Mouse (Mus musculus) liver, embryonic 11.5 days (tissue): Measurements from ENCODE around the gene Nkiras2. TPM values are rescaled to one million over a fixed set of nuclear protein-coding genes. Genes with fewer than 3 reads are reported as not detected.
"Not testable (repeated sequence)": the region's sequence is repeated elsewhere in the genome, so short reads cannot be mapped to it uniquely, and the experiment has no call there.

Source experiments
- ATAC-seq: fragments of 200-750 bp; cut with Nextera tagmentation; replicated peaks from 2 replicates; pipeline ENCODE4 v1.8.0; 2017; ENCODE audit warnings: moderate number of reproducible peaks, mild to moderate bottlenecking, moderate TSS enrichment, moderate library complexity; ENCODE audit not compliant: low FRiP score
- DNase-seq: peaks from one replicate; pipeline ENCODE4 v3.0.0-alpha.2; 2017; ENCODE audit warnings: low spot score
- H3K27ac ChIP-seq: fragments of 300-500 bp; sonication (generic); 2 replicates; pipeline ENCODE4 v1.5.1; 2014; ENCODE audit warnings: mild to moderate bottlenecking, low read depth, low read length, control low read depth
- H3K27me3 ChIP-seq: fragments of 300-500 bp; sonication (generic); replicated peaks from 2 replicates; pipeline ENCODE4 v1.6.1; 2014; ENCODE audit warnings: low read length, mixed read lengths; ENCODE audit not compliant: control insufficient read depth, insufficient read depth
- H3K36me3 ChIP-seq: fragments of 300-500 bp; sonication (generic); 2 replicates; pipeline ENCODE4 v1.6.1; 2014; ENCODE audit warnings: mild to moderate bottlenecking, low read length, moderate library complexity, mixed read lengths; ENCODE audit not compliant: control insufficient read depth, insufficient read depth
- H3K4me1 ChIP-seq: fragments of 300-500 bp; sonication (generic); replicated peaks from 2 replicates; pipeline ENCODE4 v1.6.1; 2014; ENCODE audit warnings: low read length, mixed read lengths; ENCODE audit not compliant: control insufficient read depth, insufficient read depth
- H3K4me2 ChIP-seq: fragments of 300-500 bp; sonication (generic); 2 replicates; pipeline ENCODE4 v1.6.1; 2014; ENCODE audit warnings: mild to moderate bottlenecking, control low read depth, moderate library complexity
- H3K4me3 ChIP-seq: fragments of 300-500 bp; sonication (generic); 2 replicates; pipeline ENCODE4 v1.5.1; 2014; ENCODE audit warnings: low read depth, low read length, control low read depth
- H3K9ac ChIP-seq: fragments of 300-500 bp; sonication (generic); 2 replicates; pipeline ENCODE4 v1.6.1; 2014; ENCODE audit warnings: low read depth, low read length, control low read depth
- H3K9me3 ChIP-seq: fragments of 300-500 bp; sonication (generic); 2 replicates; pipeline ENCODE4 v1.6.1; 2016; ENCODE audit warnings: low read length, inconsistent platforms, mixed read lengths; ENCODE audit not compliant: control insufficient read depth
- WGBS: fragments of 180-500 bp; shearing (Covaris S2); extraction: QIAGEN DNeasy Blood & Tissue Kit; methylation state at CpG from one replicate; pipeline ENCODE4 v1.1.7; 2014; 5-methylcytosine and 5-hydroxymethylcytosine counted together
- polyA plus RNA-seq: library from polyadenylated mRNA; unstranded; fragments of >200 nt; fragmentation: Nextera tagmentation; extraction: Ambion mirVana; gene quantifications from 2 replicates; pipeline ENCODE4 v1.2.1, GENCODE M21; 2014

The Nkiras2 gene
- polyA plus RNA-seq, 1 experiment from 2014 or later, result 35.4 TPM

GRCm38 (mm10) chr11:100577852-100578599 is 41.0 kb upstream of the Nkiras2 start:
- 80% methylated on average over 8 of the region's 8 CpGs for WGBS
- ATAC-seq, result no peak
- no peaks in the 10 kb centered on the region for H3K27me3 ChIP-seq

GRCm38 (mm10) chr11:100579116-100579799 is 39.8 kb upstream of the Nkiras2 start:
- WGBS, result 90% methylated on average over 9 of the region's 9 CpGs
- ATAC-seq (no peak), DNase-seq (no peak)

More at GRCm38 (mm10) chr11:100577852-100578599, 41.0 kb upstream of the Nkiras2 start:
- Histone ChIP-seq H3K4me1 (peaks cover 8% of the 10 kb centered on the region), H3K9me3 (no peaks in the 10 kb centered on the region), H3K4me2 (no peak overlapping the region), H3K36me3 (peaks cover 23% of the 10 kb centered on the region), H3K9ac (no peak overlapping the region), H3K4me3 (no peak overlapping the region), H3K27ac (no peak overlapping the region)
- DNase-seq, result no peak

DNA sequence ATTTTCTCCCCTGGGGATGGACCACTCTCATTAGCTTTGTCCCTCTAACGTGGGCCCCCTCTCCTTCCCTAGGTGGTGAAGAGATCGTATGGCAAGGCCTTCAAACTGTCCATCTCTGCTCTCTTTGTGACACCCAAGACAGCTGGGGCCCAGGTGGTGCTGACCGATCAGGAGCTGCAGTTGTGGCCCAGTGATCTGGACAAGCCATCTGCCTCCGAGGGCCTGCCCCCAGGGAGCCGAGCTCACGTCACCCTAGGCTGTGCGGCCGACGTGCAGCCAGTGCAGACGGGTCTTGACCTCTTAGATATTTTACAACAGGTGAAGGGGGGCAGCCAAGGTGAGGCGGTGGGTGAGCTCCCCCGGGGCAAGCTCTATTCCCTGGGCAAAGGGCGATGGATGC is 38.8 kb upstream of the Nkiras2 start:
- no peaks in the 10 kb centered on the region for H3K9me3 ChIP-seq
- H3K4me3 ChIP-seq, result no peak overlapping the region
- H3K4me1 ChIP-seq, result peaks cover 4% of the 10 kb centered on the region
- no peak overlapping the region for H3K9ac ChIP-seq
- ATAC-seq (no peak), DNase-seq (no peak)
- H3K36me3 ChIP-seq, result peaks cover 37% of the 10 kb centered on the region
- H3K4me2 ChIP-seq, result no peak overlapping the region
- H3K27me3 ChIP-seq, result no peaks in the 10 kb centered on the region
- WGBS, result 87% methylated on average over 13 of the region's 13 CpGs
- H3K27ac ChIP-seq, result no peak overlapping the region

More at GRCm38 (mm10) chr11:100579116-100579799, 39.8 kb upstream of the Nkiras2 start:
- H3K4me1 ChIP-seq, result peaks cover 8% of the 10 kb centered on the region
- H3K9me3 ChIP-seq, result no peaks in the 10 kb centered on the region
- H3K27ac ChIP-seq, result no peak overlapping the region
- H3K27me3 ChIP-seq, result no peaks in the 10 kb centered on the region
- H3K4me2 ChIP-seq, result no peak overlapping the region
- H3K9ac ChIP-seq, result no peak overlapping the region
- H3K4me3 ChIP-seq, result no peak overlapping the region
- peaks cover 33% of the 10 kb centered on the region for H3K36me3 ChIP-seq

GRCm38 (mm10) chr11:100581756-100582155 is 37.3 kb upstream of the Nkiras2 start:
- H3K4me2 ChIP-seq, result no peak overlapping the region
- no peak overlapping the region for H3K4me3 ChIP-seq
- no peaks in the 10 kb centered on the region for H3K27me3 ChIP-seq
- ATAC-seq, result no peak
- H3K27ac ChIP-seq, result no peak overlapping the region
- WGBS, result 89% methylated on average over 4 of the region's 4 CpGs
- no peaks in the 10 kb centered on the region for H3K4me1 ChIP-seq
- peaks cover 46% of the 10 kb centered on the region for H3K36me3 ChIP-seq
- no peaks in the 10 kb centered on the region for H3K9me3 ChIP-seq
- H3K9ac ChIP-seq, result no peak overlapping the region
- DNase-seq, result no peak

DNA sequence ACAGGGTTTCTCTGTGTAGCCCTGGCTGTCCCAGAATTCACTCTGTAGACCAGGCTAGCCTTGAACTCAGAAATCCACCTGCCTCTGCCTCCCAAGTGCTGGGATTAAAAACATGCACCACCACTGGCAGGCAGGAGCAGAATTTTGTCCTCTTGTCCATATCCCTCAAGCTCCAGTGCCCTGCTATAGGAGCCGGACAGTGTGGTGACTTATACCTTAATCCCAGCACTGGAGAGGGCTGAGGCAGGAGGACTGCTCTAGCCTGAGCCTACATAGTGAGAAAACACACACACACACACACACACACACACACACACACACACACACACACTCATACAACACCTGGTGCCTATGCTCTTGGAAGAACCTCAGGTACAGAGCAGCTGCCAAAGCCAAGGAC is 36.6 kb upstream of the Nkiras2 start:
- H3K4me1 ChIP-seq, DNase-seq, ATAC-seq, H3K27me3 ChIP-seq, H3K27ac ChIP-seq, H3K9me3 ChIP-seq, H3K4me3 ChIP-seq, H3K9ac ChIP-seq, H3K4me2 ChIP-seq: not testable (repeated sequence)
- peaks cover 52% of the 10 kb centered on the region for H3K36me3 ChIP-seq
- WGBS, result 100% methylated on average over 1 of the region's 1 CpGs

- no peak overlapping the region for H3K27ac ChIP-seq
- H3K4me1 ChIP-seq, result no peaks in the 10 kb centered on the region
- no peak for ATAC-seq
- no peaks in the 10 kb centered on the region for H3K27me3 ChIP-seq
- H3K4me2 ChIP-seq, result no peak overlapping the region
- no peak overlapping the region for H3K9ac ChIP-seq
- WGBS, result 92% methylated on average over 2 of the region's 2 CpGs
- no peak overlapping the region for H3K4me3 ChIP-seq
- peaks cover 56% of the 10 kb centered on the region for H3K36me3 ChIP-seq
- no peak for DNase-seq
- H3K9me3 ChIP-seq, result no peaks in the 10 kb centered on the region
Measured at GRCm38 (mm10) chr11:100582836-100583235, 36.2 kb upstream of the Nkiras2 start.

DNA sequence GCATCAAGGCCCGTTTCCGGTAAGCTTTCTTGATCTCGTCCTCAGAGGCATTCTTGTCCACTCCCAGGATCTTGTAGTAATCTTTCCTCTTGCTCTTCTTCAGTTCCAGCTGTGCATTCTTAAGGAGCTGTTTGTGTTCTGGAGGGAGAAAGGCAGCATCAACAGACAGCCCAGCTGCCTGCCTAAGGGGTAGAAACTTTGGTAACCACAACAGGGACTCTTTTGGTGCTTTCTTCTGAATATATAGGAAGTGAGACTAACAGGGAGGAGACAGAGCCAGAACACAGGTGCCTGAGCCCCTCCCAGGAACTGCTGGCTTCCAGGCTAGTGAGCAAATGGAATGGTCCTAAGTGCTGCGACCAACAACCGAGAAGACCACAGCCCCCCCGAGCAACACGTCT is 34.5 kb upstream of the Nkiras2 start:
- no peak overlapping the region for H3K27ac ChIP-seq
- ATAC-seq (no peak), DNase-seq (no peak)
- no peak overlapping the region for H3K4me3 ChIP-seq
- H3K36me3 ChIP-seq, result peaks cover 63% of the 10 kb centered on the region
- H3K4me2 ChIP-seq, result no peak overlapping the region
- 89% methylated on average over 7 of the region's 7 CpGs for WGBS
- H3K9ac ChIP-seq, result no peak overlapping the region
- no peaks in the 10 kb centered on the region for H3K9me3 ChIP-seq
- no peaks in the 10 kb centered on the region for H3K4me1 ChIP-seq
- no peaks in the 10 kb centered on the region for H3K27me3 ChIP-seq

- no peak overlapping the region for H3K4me3 ChIP-seq
- no peak for ATAC-seq
- 97% methylated on average over 3 of the region's 3 CpGs for WGBS
Measured at GRCm38 (mm10) chr11:100585148-100585547, 33.9 kb upstream of the Nkiras2 start.

GRCm38 (mm10) chr11:100588462-100588861 is 30.6 kb upstream of the Nkiras2 start:
- Histone ChIP-seq H3K27me3 (no peaks in the 10 kb centered on the region), H3K9me3 (no peaks in the 10 kb centered on the region), H3K27ac (no peak overlapping the region), H3K9ac (no peak overlapping the region), H3K36me3 (peaks cover 74% of the 10 kb centered on the region), H3K4me2 (no peak overlapping the region), H3K4me3 (no peak overlapping the region), H3K4me1 (no peaks in the 10 kb centered on the region)
- WGBS, result 90% methylated on average over 2 of the region's 2 CpGs
- no peak for DNase-seq
- no peak for ATAC-seq

More at GRCm38 (mm10) chr11:100585148-100585547, 33.9 kb upstream of the Nkiras2 start:
- H3K9me3 ChIP-seq, result no peaks in the 10 kb centered on the region
- DNase-seq, result no peak
- no peak overlapping the region for H3K9ac ChIP-seq
- no peak overlapping the region for H3K4me2 ChIP-seq
- peaks cover 63% of the 10 kb centered on the region for H3K36me3 ChIP-seq
- no peaks in the 10 kb centered on the region for H3K4me1 ChIP-seq
- no peaks in the 10 kb centered on the region for H3K27me3 ChIP-seq
- no peak overlapping the region for H3K27ac ChIP-seq
